Mouse (Mus musculus): ENCODE data around the gene Gbx1.

The Gbx1 gene

DNA sequence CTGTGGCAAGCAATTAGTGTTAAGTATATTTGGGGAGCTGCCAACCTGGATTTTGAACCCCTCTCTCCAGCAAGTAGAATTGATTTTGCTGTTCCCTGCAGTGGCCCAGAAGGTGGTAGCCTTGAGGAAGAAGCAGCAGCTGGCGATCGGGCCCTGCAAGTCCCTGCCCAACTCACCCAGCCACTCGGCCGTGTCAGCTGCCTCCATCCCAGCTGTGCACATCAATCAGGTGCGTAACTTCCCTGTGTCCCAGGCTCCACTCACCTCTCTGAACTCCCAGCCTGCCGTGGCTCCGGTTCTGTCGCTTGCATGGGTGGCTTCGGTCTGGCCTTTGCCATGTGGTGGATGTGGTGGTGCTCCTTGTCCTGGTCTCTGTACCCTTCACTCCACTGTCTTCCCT lies 49.1 kb downstream of the Gbx1 start:
- DNase-seq (ENCODE audit: low spot score in 2 of 2), result no peak

DNA sequence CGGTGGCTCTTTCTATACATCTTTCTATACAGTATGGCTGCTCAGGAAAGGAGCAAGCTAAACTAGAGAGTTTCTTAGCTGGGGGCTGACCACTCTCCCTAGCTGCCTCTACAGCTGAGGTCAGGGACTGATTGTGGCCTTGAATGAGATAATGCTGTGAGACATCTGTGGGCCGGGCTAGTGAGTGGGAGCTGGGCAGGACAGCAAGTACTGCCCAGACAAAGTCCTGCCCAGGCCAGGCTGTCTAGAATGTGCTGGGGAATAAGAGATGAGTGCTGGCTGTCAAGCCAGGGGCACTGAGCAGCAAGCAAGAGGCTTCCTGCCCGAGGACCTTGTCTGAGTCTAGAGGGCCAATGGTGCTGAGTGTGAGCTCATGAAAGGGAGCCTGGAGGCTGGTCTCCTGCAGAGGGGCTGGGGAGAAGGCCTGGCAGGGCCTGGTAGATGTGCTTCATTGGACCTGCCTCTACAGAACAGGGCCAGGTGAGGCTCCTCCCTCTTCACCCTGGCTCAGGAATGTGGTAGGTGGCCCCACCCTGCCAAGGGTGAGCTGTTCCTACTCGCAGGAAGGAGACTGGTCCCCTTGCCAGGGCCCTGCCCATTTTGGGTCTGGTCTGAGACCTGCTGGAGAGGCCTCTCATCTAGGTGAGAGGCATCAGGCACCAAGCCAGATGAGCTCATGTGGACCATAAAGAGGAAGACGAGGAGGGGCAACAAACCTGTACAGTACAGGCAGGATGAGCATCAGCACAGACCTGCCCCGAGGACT lies 51.3 kb downstream of the Gbx1 start:
- DNase-seq (ENCODE audit: low spot score in 2 of 2), result no peak

DNA sequence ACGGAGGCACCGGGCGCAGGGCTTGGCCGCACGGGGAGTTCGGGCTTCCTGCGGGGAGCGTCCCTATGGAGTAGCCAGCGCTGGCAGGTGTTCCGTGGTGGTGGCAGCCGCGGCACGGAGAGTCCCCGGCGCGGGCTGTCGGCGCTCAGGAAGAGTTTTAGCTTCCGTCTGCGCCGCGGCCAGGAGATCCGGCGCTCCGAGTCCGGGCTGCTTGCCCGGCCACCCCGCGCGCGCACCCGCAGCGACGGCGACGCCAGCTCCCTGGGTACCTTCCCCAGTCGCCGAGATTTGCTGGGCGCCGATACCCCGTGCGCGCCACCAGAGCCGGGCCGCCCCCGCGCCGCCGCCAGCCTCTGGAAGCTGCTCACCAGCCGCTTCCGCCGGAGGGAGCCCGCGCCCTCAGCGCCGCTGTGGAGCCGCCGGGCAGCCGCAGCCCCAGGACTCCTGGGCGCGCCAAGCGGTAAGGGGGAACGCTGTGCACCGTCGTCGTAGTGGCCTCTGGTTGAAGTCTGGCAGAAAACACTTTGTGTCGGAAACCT lies 52.2 kb downstream of the Gbx1 start:
- DNase-seq (ENCODE audit: low spot score in 2 of 2), result no peak

DNA sequence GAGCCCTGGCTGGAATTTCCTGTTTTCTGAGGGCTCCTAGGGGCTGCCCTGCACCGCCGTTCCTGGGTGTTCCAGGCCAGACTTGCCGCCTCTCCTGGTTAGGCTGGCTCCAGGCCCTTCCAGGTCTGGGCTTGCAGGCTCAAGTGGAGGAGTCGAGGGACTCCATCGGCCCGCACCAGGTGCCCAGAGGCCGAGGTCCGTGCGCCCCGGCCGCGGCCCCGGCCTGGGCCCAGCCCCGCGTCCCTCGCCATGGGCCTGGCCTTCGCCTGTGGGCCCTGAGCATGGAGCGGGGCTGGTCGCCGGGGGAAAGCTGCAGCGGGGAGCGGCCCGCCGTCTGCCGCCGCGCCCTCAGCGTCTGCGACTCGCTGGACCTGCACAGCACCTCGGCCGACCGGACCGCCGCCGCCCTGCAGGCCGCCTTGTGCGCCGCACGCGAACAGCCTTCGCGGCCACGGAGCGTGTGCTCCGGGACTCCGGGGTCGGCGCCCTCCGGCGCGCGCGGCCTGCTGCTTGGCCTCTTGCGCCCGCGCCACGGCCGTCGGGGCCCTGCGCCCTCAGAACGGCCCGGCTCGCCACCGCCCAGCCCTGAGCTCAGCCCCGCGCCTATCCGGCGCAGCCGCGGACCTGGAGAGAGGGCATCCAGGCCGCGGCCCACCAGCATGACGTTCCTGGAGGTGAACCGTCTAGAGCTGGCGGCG lies 52.8 kb downstream of the Gbx1 start:
- no peak for DNase-seq (ENCODE audit: low spot score in 2 of 2)

DNA sequence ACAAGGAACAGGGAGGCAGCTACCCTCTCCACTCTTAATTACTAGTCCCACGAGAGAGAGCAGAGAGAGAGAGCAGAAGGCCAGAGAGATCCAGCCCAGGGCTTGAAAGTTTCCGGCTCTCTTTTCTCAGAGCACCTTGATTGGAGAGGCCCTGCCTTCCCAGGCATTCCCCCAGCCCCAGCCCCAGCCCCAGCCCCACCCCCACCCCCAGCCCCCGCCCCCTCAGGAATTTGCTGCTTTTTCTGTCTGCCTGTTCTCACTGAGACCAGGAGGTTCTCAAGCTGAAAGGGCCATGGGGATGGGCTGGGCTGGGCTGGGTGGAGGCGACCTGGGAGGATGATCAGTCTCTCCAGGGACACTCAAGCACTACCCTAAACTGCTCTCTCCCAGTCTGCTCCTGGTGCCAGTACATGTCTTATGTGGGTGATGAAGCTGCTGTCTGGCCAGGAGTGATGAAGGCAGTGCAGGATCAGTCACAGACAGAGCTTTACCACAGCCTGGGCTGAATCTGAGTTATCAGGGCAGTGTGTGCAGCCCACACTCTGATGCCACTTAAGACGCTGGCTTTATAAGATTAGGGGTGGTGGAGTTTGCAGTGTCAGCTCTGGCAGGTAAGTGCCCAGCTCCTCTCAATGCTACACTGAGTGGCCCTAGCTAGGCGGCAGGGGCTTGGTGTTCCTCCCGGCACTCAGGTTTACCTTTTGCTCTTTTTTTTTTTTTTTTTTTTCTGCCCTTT lies 54.0 kb downstream of the Gbx1 start:
- no peak for DNase-seq (ENCODE audit: low spot score in 2 of 2)

DNA sequence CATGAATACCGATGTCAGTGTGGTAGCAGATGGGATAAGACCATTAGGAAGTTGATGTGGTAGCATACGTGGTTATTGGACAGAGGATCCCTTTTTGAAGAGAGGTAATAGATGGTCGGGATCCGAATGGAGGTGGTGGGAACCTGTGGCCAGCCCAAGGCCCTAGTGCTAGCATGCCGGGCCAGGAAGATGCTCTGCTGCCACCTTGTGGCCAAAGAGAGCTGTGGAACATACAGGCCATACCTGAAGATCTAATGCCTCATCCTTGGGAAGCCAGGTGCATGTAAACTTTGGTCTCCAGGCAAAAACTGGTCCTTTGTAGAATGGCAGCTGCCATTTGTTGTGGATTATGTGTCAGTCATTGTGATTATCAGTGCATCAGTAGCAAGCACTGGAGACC lies 56.4 kb downstream of the Gbx1 start:
- peak in 1 of 2 experiments; percentile 82 for DNase-seq (ENCODE audit: low spot score in 2 of 2)

DNA sequence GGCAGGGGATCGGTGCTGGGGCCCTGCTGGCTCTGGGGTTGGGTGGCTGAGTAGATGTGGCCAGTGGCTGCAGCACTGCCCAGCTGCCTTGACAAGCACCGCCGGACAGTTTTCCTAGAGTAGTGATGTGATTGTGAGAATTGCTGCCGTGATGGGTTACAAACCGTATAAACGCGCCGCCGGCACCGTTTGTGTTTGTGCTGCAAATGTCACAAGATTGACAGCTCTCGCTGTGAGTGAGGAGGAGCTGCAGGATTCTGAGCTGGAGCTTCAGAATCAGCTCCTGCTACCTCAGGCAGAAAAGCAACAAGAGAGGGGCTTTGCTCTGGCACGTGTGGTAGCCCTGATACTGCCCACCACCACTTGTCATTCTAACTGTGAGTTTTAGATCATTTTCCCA lies 60.2 kb downstream of the Gbx1 start:
- DNase-seq (ENCODE audit: low spot score in 2 of 2), result no peak

DNA sequence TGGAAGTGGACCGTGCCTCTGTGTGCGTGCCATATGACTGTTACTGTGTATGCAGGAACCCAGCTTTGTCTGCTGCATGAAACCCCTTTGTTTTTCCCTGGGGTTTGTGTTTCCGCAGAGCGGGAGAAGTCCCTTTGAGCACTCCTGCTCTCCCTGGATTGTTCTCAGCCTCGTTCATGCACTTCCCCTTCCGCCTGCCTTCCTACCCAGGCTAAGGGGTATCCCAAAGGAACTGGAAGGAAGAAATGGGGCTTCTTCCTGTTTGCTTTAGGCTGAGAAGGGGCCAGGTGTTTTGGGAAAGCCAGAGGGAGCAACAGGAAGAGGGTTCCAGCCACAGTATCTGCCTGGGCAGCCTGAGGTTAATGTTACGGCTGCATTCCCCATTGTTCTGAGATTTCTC lies 71.4 kb downstream of the Gbx1 start:
- DNase-seq (ENCODE audit: low spot score in 2 of 2), result no peak

DNA sequence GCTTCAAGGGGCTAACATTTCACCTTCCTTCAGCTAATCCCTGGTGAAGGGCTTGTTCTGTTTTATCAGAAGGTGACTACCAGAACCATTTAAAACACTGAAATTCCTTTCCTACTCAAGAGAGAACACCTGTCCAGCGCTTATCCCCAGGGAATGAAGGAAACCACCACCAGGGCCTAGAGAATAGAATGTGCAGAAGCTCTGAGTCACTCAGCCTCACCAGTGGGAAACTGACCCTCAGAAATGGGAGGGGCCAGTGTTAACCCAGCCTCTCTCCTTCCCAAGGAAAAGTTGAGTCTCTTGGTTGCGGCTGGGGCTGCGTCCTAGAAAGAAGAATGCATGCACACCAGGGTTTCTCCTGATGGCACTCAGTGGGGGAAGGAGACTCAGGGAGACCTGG lies 71.9 kb downstream of the Gbx1 start:
- DNase-seq (ENCODE audit: low spot score in 2 of 2), result no peak

DNA sequence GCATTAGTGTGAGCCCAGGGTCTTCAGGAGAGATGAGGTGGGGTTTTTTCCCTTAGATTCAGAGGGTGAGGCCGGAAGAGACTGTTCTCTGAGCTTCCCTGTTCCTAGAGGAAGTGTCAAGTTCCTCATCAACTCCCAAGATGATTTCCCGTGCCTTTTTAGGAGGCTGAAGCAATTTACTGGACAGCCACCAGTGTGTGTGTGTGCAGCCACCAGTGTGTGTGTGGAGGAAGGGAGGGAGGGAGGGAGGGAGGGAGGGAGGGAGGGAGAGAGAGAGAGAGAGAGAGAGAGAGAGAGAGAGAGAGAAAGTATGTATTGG lies 73.1 kb downstream of the Gbx1 start:
- DNase-seq (ENCODE audit: low spot score in 2 of 2), result no peak

DNA sequence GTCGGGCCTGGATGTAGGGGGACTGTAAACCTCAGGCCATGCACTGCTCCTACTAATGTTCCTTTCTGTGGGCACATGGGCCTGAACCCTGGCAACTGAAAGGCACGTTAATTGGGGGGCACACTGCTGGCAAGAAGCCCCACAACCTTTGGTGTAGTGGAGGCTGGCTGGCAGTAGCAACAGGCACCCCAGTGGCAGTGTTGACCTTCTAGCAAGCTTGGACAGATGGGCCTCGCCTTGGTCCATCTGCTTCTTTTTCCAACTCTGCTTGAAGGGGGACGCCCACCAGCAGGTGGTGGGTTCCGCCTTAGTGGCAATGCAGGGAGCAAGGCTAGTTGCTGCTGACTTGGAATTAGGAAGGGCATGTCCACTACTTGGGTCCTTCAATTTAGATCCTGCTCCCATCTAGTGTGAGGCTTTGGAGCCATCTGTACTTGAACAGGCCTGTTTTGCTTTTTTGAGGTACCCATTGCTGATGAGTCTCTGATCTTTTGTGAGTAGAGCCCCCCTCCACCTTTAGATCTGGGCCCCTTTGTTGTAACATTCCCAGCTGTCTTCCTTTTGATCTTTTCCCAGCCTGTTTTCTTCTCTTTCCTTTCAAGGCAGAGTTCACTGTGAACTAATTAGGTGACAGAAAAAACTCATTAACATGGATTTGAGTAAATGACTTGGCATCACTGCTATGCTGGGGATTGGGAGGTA lies 73.6 kb downstream of the Gbx1 start:
- peak in 1 of 2 experiments; percentile 55 for DNase-seq (ENCODE audit: low spot score in 2 of 2)

All from cerebellum, postnatal 4 days (tissue).